Mouse (Mus musculus) neutrophil, adult 5-6 weeks (primary cell): Measurements from ENCODE around the gene Abl2. TPM values are rescaled to one million over a fixed set of nuclear protein-coding genes. Genes with fewer than 3 reads are reported as not detected.

Experiments
- ATAC-seq: fragments of 151-379, 151-347 bp; 2 replicates; pipeline ENCODE4 v1.8.0; 2017; ENCODE audit warnings: mild to moderate bottlenecking, moderate TSS enrichment; ENCODE audit not compliant: insufficient number of reproducible peaks, poor library complexity, low FRiP score, severe bottlenecking; ENCODE audit errors: extremely low read depth
- total RNA-seq: library from RNA; stranded (forward); fragments of 200-1000 nt; gene quantifications from 2 replicates; pipeline ENCODE4 v1.2.3, GENCODE M21; 2017

The Abl2 gene
- total RNA-seq, 1 experiment from 2014 or later = 28.6 TPM

DNA sequence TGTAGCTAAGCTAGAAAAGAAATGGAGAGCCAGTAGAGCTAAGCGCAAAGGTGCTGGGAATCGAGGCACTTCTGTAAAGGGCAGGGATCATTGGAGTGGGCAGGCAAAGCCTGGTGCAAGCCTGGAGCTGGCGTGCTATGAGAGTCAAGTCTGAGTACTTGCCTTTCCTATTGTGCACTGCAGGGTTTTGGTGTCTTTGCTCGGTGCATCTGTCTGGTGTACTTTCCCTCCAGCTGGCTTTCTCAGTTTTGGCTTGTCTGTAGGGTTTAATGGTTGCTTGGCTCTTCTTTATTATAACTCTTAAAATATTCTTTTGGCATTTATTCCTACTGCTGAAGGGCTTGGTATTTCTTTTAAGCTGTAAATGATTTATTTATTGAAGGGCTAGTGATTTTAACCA, 14.4 kb downstream of the Abl2 start:
- no peak for ATAC-seq

DNA sequence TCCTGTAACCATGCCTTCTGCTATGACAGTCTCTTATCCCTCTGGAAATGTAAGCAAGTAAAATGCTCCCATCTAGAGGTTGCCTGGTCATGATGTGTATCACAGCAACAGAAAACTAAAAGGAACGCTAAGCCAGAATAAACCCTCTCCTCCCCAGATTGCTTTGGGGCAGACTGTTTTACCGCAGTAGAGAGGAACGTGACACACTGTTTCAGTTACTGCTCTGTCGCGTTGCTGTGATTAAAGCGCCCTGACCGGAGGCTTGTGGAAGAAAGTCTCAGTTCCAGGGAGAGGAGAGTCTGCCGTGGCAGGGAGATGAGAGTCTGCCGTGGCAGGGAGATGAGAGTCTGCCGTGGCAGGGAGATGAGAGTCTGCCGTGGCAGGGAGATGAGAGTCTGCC, 22.6 kb downstream of the Abl2 start:
- no peak for ATAC-seq

DNA sequence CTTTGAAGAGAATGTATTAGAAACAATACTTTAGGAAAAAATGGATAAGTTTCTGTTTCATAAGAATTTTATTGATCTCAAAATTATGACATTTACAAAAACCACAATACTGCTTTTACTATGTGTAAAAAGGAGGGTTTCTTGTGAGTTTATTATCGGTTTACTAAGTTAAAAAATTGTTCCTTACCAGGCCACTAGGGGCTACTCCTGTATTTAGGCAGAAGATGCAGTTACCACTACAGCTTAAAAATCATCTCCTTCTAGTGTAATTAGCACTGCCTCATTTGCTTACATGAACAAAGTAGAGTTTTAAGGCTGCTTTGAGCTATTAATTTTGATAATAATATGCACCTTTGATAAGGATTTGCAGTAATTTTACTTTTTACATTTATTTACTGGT, 25.6 kb downstream of the Abl2 start:
- no peak for ATAC-seq

DNA sequence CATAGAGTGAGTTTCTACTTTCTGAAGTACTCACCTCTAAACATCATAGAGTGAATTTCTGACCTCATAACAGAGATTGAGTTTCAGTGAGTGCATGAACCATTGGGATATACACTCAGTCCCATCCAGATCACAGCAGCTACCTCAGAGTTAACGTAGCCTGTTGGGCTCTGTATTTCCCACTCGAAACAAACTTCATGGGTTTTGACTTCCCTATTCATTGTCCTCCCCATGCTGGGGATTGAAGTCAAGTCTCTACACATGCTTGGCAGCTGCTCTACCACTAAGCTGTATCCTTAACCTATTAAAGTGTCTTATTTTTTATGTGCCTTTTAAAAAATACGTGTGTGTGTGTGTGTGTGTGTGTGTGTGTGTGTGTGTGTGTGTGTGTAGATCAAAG, 26.9 kb downstream of the Abl2 start:
- no peak for ATAC-seq

DNA sequence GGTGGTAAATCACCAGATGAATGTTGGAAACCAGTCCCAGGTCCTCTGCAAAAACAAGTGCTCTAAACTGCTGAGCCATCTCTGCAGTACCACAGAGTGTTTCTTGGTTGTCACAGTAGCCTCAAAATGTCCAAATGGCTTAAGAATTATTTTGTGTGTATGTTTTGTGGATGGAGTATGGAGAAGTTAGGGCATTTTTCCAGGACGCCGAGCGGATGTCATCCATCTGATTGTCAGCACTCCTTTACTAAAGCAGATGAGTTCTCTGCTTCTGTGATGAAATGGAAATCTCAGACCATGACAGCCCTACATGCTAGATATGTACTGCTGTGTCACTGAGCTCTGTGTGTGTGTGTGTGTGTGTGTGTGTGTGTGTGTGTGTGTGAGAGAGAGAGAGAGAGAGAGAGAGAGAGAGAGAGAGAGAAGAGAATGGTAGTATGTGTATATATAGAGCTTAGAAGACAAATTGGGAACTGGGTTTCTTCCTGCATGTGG, 31.3 kb downstream of the Abl2 start:
- ATAC-seq = no peak

DNA sequence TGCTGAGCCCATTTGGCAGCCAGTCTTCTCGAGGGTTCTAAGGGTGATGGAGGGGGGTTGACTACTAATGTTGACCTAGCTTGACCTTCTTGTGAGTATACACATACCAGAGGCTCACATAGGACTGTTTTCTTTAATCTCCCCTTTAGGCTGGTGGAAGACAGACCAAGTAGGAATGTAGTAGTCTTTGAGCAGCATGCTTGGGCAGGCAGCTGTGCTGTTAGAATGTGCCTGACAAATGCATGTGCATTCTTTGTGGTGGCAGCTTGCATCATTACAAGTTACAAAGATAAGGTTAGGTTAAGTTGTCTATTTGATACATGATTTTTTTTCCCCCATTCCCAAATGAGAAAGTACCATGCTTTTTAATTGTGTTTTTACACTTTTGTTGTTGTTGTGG, 31.8 kb downstream of the Abl2 start:
- no peak for ATAC-seq

DNA sequence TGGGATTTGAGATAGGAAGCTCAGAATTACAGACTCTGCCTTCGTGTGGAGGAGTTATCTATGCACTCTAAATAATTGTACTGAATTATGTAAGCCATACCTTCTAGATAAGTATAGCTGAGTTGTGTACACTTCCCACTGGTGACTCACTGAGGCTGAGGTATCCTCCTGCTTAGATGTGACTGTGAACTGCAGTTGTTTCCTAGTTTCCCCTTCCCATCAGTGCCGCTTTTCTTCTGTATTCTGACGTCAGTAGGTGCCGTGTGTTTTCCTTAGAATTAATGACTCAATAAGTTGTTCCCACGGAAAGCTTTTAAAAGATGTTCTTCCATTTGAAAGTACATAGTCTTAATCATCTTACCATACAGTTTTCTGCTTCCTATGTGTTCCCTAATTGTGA, 34.7 kb downstream of the Abl2 start:
- ATAC-seq = no peak

DNA sequence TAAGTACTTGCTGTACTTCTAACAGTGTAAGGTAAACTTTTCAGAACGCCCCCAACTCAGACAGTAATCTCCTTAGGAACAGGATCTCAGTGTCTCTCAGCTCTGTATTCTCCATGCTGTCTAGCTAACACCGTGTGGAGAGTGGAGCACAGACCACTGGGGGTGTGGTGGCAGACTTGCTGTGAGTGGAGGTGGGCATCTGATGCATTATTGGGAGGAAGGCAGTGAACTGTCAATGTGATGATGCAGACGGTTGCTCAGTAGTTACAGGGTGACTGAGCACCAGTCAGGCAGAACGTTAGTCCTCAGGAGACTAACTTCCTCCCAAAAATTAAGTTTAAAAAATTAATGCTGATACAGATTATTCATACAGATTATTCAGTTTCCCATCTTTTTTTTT, 38.5 kb downstream of the Abl2 start:
- no peak for ATAC-seq

DNA sequence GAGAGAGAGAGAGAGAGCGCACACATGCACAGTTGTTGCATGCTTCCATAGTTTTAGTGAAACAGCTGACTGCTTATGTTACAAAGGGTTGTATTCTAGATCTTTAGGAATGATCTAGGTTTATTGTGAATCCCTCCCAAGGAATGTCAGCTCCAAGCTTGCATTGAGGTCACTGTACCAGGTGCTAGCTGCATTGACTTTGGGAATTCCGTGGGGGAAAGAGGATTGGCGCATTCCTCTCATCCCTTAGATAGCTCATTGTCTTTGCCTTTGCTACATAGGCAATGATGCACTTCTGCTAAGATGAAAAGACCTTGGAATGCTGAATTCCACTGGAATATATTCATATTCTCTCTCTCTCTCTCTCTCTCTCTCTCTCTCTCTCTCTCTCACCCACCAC, 44.0 kb downstream of the Abl2 start:
- no peak for ATAC-seq

DNA sequence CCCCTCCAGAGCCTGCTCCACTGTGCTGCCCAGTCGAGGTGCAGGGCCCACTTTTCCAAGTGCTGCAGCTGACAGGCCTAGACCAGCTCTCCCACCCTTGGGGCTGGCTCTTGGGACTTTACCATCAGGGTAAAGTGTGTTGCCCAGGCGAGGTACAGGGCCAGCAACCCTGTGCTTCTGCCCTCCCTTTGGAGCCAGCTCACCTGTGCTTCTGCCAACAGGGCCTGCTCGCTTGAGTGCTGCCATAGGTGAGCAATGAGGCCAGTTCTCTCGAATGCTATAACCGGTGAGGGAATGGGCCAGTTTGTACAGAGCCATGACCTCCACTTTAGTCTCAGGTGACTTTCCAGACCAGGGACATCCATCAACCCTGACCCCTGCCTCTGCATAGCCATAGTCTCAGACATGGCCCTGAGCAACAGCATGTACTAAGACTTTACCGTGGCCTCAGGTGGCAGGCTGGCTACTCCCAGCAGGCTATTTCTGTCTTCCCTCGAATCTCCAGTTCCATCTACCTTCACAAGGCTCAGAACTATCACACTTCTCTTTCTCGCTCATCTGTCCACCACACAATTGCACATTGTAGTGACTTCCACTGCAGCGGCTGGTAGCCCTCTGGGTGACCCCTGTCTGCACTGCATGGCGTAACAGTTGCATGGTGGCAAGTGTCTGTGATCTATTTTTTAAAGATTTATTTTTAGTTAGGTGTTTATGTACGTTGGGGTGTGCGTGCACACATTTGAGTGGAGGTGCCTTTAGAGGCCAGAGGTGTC, 46.7 kb downstream of the Abl2 start:
- ATAC-seq = no peak

DNA sequence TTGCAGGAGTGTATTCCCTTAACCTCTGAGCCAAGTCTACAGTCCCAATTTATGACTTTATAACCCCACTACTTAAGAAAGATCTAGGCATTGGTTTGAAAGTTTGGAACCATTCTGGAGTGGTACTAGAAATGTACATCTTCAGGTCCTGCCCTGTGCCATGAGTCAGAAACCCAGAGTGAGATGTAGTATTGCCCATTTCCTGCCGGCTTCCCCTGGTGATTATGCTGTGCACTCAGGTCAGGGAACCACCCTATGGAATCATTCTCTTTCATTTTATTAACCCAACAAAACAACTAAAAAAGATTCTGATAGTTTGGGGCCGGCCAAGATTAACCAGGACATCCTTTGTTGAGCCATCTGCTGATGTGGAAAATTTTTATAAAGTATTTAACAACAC, 47.4 kb downstream of the Abl2 start:
- ATAC-seq = no peak

DNA sequence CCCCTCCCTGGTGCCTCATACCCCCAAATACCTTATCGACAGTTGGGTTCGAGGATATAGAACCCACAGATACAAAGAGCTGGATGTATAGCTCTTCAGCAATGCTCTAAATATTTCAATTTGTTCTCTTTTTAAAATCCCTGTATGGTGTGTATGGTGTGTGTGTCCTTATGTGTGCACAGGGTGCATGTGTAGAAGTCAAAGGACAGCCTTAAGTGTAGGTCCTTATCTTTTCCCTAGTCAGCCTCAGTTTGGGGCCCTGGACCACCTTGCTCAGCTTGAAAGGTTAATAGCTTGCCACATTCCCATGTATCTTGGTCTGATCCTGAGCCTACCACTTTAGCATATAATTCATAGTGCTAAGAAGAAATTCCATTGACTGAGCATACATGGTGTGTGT, 49.9 kb downstream of the Abl2 start:
- ATAC-seq = no peak

DNA sequence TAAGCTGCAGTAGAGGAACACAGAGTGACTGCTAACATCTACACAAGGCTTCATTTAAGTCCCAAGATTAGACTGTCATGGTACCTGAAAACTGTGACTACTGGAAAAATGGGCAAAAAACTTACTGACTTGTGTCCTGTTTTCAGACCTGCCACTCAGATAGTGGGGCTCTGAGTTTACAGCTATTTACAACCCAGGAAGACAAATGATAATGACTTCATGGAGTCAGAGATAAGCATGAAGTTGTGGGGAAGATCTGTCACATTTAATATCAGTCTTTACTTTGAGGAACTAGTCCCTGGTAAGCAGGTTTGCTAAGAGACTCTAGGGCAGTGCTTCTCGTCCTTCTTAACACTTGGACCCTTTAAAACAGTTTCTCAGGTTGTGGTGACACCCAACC, 51.7 kb downstream of the Abl2 start:
- no peak for ATAC-seq

DNA sequence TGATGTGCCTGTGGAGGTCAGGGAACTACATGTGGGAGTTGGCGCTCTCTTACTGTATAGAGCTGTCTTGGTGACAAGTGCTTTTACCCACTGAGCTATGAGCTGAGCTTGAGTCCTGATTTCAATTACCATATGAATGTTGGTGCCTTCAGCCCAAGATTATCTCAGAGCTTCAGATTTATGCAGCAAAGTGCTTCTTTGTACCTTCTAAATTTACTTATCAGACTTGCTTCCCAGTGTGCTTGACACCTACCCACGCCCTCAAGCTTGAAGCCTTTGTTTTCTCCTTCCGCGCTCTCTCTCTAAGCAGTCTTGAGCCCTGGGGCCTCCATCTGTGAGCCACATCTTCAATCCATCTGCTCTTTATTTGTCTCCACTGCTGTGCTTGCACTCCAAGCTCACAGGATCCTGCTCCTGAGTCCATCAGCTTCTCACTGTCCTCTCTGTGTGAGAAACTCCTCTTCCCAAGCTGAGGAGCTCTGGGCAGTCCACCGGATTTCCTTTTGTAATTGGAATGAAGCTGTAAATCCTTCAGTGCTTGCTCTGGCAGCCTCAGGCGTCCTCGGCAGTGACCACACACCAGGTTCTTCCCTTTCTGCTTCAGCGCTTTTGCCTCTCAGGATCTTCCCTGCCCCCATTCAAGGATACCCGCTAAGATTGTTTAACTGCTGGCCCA, 55.4 kb downstream of the Abl2 start:
- ATAC-seq = no peak

DNA sequence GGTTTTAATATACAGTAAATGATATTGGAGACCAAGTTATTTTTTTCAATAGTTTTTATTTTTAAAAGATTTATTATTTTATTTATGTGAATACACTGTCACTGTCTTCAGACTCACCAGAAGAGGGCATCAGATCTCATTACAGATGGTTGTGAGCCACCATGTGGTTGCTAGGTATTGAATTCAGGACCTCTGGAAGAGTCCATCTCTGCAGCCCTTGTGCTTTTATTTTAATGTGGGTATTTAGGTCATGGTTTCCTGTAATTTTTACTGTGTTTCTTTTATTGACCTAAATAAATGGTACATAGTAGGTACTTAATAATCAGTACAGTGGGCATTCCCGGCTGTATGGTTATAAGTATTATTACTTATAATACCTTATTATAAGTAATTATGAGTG, 56.1 kb downstream of the Abl2 start:
- ATAC-seq = no peak

DNA sequence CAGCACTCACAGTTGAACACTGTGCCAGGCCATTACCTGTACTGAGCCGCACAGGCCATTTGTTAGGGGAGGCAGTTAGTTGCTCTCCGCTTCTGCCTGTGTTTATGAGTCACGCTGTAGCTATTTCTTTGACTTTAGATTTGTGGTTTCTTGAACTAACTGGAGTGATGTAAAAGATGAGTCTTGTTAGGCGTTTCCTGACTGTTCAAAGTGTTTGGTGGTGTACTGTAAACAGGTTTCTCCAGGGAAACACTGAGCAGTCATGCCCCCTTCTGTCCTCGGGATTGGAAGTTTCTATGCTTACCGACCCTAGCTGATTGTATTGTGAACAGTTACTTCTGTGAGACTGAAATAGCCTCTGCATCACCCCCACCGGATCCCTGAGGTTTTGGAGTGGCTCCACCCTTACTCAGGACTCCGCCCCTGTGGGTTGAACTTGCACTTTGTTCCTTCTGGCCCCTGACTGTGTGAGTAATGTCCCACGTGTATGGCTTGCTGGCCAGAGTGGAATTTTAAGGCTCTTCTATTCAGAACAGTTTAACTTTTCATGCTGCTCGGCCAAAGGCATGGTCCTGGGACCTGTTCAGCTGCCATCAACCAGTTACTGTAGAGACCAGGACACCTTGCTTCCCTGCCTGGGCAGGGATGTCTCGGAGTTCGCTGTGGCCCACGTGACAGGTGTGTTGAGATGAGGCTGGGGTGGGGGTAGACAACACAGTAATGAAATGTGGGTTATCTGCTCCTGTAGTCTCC, 57.0 kb downstream of the Abl2 start:
- ATAC-seq = peak; percentile 95

DNA sequence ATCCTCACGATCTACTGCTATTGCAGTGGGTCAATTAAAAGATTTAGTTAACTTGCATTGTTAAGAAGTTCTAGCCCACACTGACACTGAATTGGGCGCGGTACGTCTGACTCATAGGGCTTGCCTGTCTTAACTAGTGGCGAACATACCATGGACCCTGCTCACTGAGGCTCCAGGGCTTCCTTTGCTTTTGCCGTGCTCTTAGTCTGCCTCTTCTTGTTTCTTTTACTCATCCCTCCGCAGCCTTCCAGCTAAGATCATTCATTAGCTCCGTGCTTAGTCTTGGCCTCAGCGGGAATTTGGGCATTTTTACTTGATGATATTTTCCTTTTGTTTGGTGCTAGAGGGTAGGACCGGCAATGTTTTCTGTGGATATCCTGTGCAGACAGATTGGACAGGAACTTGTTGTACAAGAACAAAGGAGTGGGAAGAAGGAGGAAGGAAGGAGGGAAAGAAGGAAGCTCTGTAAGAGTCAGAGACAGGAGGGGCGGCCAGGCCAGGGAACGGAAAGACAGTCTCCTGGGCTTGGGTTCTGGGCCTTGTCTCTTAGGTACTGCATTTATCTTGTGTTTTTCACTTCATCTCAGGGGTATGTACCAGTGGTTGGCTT, 58.5 kb downstream of the Abl2 start:
- ATAC-seq = no peak

DNA sequence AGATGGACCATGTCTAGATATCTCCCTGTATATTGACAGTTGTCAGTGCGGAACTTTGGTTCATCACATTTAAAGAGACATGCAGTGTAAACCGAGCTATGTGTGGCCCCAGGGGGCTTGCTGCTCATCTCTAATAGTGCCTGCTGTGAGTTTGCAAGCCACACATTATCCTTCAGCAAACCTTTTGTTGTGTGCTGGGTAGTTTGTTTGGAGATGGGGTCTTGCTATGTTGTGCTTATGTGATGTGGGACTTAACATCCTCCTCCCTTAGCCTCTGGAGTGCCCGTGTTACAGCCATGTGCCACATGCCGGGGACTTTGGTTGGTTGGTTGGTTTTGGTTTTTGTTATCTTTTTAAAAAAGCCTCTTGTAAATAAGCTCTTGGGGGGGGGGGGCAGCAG, 59.2 kb downstream of the Abl2 start:
- ATAC-seq = no peak

DNA sequence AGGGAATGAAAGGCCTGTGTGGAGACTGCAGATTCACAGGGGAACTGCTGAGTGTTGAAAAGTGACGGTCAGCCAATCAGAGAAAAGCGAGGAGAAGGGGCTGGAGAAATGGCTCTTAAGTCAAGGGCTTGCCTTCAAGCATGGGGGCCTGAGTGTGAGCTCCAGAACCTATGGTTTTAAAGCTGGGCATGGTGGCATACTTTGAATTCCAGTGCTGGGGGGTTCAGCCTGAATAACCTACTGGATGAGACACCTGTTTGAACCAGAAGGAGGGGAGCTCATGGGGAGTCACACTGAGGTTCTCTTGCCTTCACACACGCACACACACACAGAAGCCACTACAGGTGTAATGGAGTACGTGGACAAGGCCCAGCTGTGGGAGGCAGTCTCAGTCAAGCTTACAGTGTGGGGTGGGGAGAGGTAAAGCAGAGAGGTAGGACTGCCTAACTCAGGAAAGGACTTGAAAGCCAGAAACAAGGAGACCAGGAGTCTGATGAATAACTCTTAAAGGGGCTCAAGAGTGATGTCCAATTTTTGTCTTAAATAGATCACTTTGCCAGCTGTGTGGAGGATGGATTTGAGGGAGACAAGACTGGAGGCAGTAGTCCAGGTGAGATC, 61.8 kb downstream of the Abl2 start:
- ATAC-seq = no peak
